ENCODE assay signal across 9 mouse cellular contexts in genomic region chr7:34811060-34811459, GRCm38 (mm10). TPM values are rescaled to one million over a fixed set of nuclear protein-coding genes. Genes with fewer than 3 reads are reported as not detected.
DNase-seq lines count a peak whose midpoint lies in the region; ATAC-seq lines count a peak whose summit lies in the region.
"Had no signal": no experiment of that assay in that cellular context is flagged by ENCODE, and none has a peak within 500 bp of the region (broad histone marks: within the 10 kb centered on the region; RNA-seq: fewer than 3 reads in every experiment).

No protein-coding gene starts in this region.

- no peaks in the 10 kb centered on the region for H3K36me3 ChIP-seq in heart, embryonic 15.5 days
- no peaks in the 10 kb centered on the region for H3K36me3 ChIP-seq in hindbrain, embryonic 13.5 days
- no peaks in the 10 kb centered on the region for H3K36me3 ChIP-seq in midbrain, embryonic 13.5 days

- H3K9ac ChIP-seq in heart, embryonic 15.5 days = no peak overlapping the region
- H3K9ac ChIP-seq in hindbrain, embryonic 13.5 days = peak overlapping the region; percentile 72
- peak overlapping the region; percentile 60 for H3K9ac ChIP-seq in midbrain, embryonic 13.5 days (replicated peaks)

- DNase-seq in heart, adult 9 months (ENCODE audit: low spot score in 2 of 2) = no peak
- peak; percentile 28 for DNase-seq in embryo, embryonic 10.5 days (ENCODE audit: low spot score)
- DNase-seq in MN1 (ENCODE audit: low spot score) = no peak
- DNase-seq in layer of hippocampus, adult 9-11 months = no peak
- DNase-seq in B cell, adult 2 months = no peak

- H3K9me3 ChIP-seq in heart, embryonic 15.5 days (replicated peaks) = no peaks in the 10 kb centered on the region
- H3K9me3 ChIP-seq in hindbrain, embryonic 13.5 days = no peaks in the 10 kb centered on the region
- no peaks in the 10 kb centered on the region for H3K9me3 ChIP-seq in midbrain, embryonic 13.5 days

- H3K27me3 ChIP-seq in heart, embryonic 15.5 days = peaks cover 78% of the 10 kb centered on the region
- peaks cover 68% of the 10 kb centered on the region for H3K27me3 ChIP-seq in hindbrain, embryonic 13.5 days
- peaks cover 69% of the 10 kb centered on the region for H3K27me3 ChIP-seq in midbrain, embryonic 13.5 days
- H3K27me3 ChIP-seq: CH12.LX had no signal

- H3K4me1 ChIP-seq in heart, embryonic 15.5 days (replicated peaks) = peaks cover 29% of the 10 kb centered on the region
- H3K4me1 ChIP-seq in hindbrain, embryonic 13.5 days (replicated peaks) = peaks cover 52% of the 10 kb centered on the region
- peaks cover 59% of the 10 kb centered on the region for H3K4me1 ChIP-seq in midbrain, embryonic 13.5 days (replicated peaks)

- H3K4me2 ChIP-seq in heart, embryonic 15.5 days = peak overlapping the region; percentile 96
- H3K4me2 ChIP-seq in hindbrain, embryonic 13.5 days = peak overlapping the region; percentile 82
- H3K4me2 ChIP-seq in midbrain, embryonic 13.5 days (replicated peaks) = peak overlapping the region; percentile 91

- no peak overlapping the region for H3K27ac ChIP-seq in heart, embryonic 15.5 days
- peak overlapping the region; percentile 25; the same call in 1 of the 2 replicates for H3K27ac ChIP-seq in hindbrain, embryonic 13.5 days
- peak overlapping the region; percentile 60 for H3K27ac ChIP-seq in midbrain, embryonic 13.5 days

- WGBS in heart, embryonic 15.5 days = 10% methylated on average over 10 of the region's 10 CpGs
- 3% methylated on average over 10 of the region's 10 CpGs for WGBS in hindbrain, embryonic 13.5 days
- 3% methylated on average over 10 of the region's 10 CpGs for WGBS in midbrain, embryonic 13.5 days

- ATAC-seq in heart, embryonic 15.5 days (replicated peaks; ENCODE audit: insufficient number of reproducible peaks, insufficient read depth, low FRiP score, low read depth) = no peak
- no peak for ATAC-seq in hindbrain, embryonic 13.5 days (ENCODE audit: low FRiP score)
- ATAC-seq in midbrain, embryonic 13.5 days = no peak

- H3K4me3 ChIP-seq in heart, embryonic 15.5 days = peak overlapping the region; percentile 72
- peak overlapping the region; percentile 58 for H3K4me3 ChIP-seq in hindbrain, embryonic 13.5 days
- peak overlapping the region; percentile 54 for H3K4me3 ChIP-seq in midbrain, embryonic 13.5 days (replicated peaks)

RNA-seq across cellular contexts. Expression of gene Chst8, which starts 1.5 kb away (rescaled TPM):
- 0.44 and 1.3 TPM in 2 replicates for polyA plus RNA-seq in heart, embryonic 15.5 days (2015; fragmentation: Nextera tagmentation; extraction: Ambion mirVana)
- 18.0 and 18.3 TPM in 2 replicates for polyA plus RNA-seq in hindbrain, embryonic 13.5 days (2015; fragmentation: Nextera tagmentation; extraction: Ambion mirVana)
- 20.5 and 21.2 TPM in 2 replicates for polyA plus RNA-seq in midbrain, embryonic 13.5 days (2015; fragmentation: Nextera tagmentation; extraction: Ambion mirVana)
